Mouse (Mus musculus) spleen, adult 10 weeks (tissue): Measurements from ENCODE around the gene Tspan11. TPM values are rescaled to one million over a fixed set of nuclear protein-coding genes. Genes with fewer than 3 reads are reported as not detected.

Experiments used
- polyA plus RNA-seq: library from polyadenylated mRNA; stranded (reverse); fragments of 350-450 nt; fragmentation: Illumina TruSeq; extraction: RNeasy Lipid Tissue Mini Kit (QIAGEN cat#74804); gene quantifications from one replicate; pipeline ENCODE4 v1.2.3, GENCODE M21; 2015; ENCODE audit warnings: low replicate concordance; ENCODE audit not compliant: insufficient read depth

Tspan11 gene
- not detected for polyA plus RNA-seq

DNA sequence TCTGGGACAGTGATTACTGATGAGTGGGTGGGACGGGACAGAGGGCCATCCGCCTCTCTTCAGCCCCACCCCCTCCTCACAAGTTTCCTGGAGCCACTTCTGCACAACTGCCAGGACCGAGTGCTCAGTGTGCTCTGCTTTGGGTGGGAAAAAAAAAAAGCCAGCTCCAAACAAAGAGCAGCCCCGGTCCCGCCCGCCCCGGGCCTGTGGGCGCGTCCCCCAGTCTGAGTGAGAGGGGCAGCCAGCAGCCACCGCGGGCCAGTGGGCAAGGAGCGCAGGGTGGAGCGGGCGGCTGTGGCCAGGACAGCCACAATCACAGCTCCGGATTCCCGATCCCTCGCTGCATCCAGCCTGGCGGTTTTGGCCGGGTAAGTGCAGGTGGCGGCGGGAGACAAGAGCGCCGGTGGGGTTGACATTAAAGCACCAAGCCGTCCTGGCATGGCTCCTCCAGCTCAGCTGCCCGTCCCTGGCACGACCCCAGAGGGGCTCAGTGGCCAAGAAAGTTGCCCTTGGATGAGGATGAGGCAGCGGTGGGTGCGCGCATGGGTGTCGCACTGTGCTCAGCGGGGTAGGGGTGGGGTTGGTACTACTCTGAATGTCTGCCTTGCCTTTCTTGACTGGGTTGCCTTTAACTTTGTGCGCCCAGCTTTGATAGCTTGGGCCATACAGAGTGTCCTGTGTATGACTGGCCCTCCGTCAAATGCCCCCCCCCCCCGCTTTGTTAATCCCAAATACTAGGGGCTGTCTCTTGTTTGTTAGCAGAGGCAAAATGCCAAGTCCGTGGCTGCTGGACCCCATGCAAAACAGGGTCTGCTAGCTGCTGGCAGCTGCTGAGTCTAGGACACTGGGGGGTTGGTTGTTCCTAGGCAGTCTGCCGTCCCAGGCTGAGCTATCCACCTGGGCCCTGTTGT is at the start of gene Tspan11:
Gene Tspan11, plus strand, starts transcription at position 79 of the 911 bp plus-strand sequence.

Other genes with a start within 250 kb of the Tspan11 start
- not detected for gene Prmt8, start 118.1 kb upstream of the Tspan11 start, polyA plus RNA-seq